Mouse (Mus musculus) lung, adult 2 months (tissue): ENCODE results near the gene Ccdc28a.

Experiments
- CTCF ChIP-seq: fragments of 200-500 bp; IDR thresholded peaks from 2 replicates; pipeline ENCODE4 v1.5.1; 2011; ENCODE audit warnings: mild to moderate bottlenecking, low read length, control low read depth; ENCODE audit not compliant: insufficient read depth
- POLR2A ChIP-seq: fragments of 200-500 bp; IDR thresholded peaks from 2 replicates; pipeline ENCODE4 v1.6.1; 2011; ENCODE audit warnings: low read depth, mild to moderate bottlenecking, control low read depth, low read length, borderline replicate concordance; ENCODE audit errors: extremely low read depth

GRCm38 (mm10) chr10:18243614-18244013, 8.8 kb upstream of the Ccdc28a start:
- TF ChIP-seq CTCF (no peak), POLR2A (no peak)
